Mouse (Mus musculus) erythroblast, embryonic 14.5 days (primary cell): ENCODE measurements around the gene Gm9376.

Experiments used
- GATA1 ChIP-seq: IDR thresholded peaks from 2 replicates; pipeline ENCODE4 v1.6.1; 2012; ENCODE audit warnings: low read length, inconsistent platforms, mixed read lengths
- TAL1 ChIP-seq: IDR thresholded peaks from 3 replicates; pipeline ENCODE4 v1.6.1; 2012; ENCODE audit warnings: low read length, inconsistent platforms, mixed read lengths

DNA sequence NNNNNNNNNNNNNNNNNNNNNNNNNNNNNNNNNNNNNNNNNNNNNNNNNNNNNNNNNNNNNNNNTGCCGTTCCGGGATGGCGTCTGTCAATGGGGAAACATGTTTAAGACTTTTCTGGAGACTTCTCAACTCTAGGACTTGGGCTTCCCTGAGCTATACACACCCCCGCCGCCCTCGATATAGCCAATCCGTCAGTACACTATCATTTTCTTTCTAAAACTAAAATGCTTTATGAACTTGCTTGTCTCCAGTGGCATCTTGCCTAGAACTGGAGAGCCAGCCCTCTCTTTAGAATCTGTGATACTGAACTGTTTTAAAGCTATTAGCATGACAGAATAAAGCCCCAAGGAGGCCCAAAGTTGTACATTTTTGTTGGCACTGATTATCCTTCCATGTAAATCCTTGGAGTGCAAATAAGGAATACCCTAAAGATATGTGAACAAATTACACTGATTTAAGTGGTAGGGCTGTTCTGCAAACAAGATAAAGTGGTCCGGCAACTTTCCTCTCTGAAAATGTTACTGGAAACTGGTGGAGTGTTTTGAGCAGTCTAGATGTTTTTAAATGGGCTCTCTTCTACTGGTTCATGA lies 34.3 kb upstream of the Gm9376 start:
- TF ChIP-seq GATA1 (no peak), TAL1 (no peak)
